Mouse (Mus musculus) ZHBTc4 (cell line): ENCODE data around the gene Rasip1.

Source experiments
- DNase-seq: peaks from one replicate; pipeline ENCODE4 v3.0.0-alpha.2; 2011; ENCODE audit warnings: low read depth, low spot score

The Rasip1 gene

GRCm38 (mm10) chr7:45624718-45625117, 2.6 kb upstream of the Rasip1 start:
- no peak for DNase-seq

GRCm38 (mm10) chr7:45625481-45625880, 1.8 kb upstream of the Rasip1 start:
- no peak for DNase-seq

DNA sequence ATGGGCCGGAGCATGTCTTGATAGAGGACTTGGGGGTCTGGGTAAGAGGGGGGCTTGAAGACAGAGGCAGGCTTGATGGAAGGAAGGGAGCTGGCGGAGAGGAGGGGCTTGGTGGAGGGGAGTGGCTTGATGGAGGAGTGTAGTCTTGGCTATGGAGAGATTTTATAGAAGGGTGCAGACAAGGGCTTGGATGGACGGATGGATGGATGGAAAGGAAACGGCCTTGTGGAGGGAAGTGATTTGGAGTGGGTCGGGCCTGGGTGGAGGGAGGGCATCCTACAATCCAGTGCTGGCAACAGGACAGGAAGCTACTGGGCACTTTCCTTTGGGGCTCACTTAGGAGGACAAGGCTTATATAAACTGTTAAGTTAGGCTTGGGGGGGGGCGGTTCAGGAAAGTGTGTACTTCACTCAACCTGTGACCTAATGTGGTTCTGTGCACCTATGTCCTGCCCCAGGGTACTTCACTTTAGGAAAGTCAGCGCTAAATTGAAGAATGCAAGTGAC, 664 bp upstream of the Rasip1 start:
- DNase-seq = no peak

DNA sequence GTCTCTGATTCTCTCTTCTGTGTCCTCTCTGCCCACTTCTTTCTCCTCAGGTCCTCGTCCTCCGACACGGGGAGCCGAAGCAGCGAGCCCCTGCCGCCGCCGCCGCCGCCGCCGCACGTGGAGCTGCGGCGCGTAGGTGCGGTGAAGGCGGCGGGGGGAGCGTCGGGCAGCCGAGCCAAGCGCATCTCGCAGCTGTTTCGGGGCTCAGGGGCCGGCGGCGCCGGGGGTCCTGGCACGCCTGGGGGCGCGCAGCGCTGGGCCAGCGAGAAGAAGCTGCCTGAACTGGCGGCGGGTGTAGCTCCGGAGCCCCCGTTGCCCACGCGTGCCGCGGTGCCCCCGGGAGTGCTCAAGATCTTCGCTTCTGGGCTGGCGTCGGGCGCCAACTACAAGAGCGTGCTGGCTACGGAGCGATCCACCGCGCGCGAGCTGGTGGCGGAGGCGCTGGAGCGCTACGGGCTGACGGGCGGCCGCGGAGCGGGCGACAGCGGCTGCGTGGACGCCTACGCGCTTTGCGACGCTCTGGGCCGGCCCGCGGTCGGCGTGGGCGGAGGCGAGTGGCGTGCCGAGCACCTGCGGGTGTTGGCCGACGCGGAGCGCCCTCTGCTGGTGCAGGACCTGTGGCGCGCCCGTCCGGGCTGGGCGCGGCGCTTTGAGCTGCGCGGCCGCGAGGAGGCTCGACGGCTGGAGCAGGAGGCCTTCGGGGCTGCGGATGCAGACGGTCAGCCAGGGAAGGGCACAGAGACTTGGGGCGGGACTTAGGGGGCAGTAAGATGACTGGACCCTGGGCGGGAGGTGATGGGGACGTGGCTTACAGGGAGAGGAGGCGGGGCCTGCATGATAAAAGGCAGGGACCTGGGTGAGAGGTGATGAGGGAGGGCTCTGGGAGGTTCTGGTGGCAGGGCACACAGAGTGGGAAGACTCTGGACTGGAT, 1.3 kb downstream of the Rasip1 start:
- DNase-seq = peak; percentile 96

DNA sequence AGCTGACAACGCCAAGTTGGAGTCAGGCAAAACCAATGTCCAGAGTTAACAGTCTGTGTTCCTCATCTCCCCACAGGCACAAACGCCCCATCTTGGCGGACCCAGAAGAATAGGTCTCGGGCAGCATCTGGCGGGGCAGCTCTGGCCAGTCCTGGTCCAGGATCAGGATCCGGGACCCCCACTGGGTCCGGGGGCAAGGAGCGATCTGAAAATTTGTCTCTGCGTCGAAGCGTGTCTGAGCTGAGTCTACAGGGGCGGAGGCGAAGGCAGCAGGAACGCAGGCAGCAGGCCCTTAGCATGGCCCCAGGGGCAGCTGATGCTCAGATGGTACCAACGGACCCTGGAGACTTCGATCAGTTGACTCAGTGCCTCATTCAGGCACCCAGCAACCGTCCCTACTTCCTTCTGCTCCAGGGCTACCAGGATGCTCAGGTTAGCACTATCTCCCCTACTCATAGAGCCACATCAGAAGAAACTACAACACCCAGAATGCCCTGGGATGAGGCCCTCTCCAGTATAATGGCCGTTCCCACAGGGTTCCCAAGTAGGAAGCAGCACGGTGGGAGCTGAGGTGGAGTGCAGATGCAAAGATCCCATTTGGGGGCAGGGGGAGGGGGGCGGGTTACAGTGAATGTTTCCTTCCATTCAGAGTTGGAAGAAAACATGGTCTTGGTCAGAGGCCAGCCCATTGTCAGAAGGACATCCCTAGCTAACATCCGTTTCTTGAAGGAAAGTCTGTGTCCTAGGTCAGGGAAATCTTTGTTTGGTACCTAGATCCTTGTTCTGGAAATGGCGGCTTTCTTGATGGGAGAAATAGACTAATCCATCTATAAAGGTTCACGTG, 3.0 kb downstream of the Rasip1 start:
- DNase-seq = peak; percentile 75

- DNase-seq = peak; percentile 65
Measured at GRCm38 (mm10) chr7:45632499-45632898, 5.2 kb downstream of the Rasip1 start.

DNA sequence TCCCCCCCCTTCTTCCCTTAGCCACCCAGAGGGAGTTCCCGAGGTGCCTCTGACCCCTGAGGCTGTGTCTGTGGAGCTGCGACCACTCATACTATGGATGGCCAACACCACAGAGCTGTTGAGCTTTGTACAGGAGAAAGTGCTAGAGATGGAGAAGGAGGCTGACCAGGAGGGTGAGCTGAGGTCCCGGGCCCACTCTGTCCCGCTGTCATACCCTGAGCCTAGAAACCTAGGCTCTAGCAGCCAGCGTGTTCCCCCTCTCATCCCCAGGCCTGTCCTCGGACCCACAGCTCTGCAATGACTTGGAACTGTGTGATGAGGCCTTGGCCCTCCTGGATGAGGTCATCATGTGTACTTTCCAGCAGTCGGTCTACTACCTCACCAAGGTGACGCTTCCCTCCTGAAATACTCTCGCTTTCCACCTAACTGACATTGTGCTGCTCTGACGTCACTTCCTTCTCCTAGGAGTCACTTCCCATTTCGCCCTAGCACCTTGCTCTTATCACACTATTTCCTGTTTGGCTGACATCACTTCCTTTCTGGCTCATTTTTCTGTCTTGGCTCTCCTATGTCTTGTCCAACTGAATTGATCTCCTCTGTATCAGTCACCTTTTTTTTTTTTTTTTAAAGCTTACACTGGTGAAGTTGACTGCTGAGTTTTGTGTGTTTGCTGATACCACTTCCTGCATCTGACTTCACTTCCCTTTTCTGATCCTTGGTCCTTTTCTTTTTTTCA, 7.8 kb downstream of the Rasip1 start:
- no peak for DNase-seq

DNA sequence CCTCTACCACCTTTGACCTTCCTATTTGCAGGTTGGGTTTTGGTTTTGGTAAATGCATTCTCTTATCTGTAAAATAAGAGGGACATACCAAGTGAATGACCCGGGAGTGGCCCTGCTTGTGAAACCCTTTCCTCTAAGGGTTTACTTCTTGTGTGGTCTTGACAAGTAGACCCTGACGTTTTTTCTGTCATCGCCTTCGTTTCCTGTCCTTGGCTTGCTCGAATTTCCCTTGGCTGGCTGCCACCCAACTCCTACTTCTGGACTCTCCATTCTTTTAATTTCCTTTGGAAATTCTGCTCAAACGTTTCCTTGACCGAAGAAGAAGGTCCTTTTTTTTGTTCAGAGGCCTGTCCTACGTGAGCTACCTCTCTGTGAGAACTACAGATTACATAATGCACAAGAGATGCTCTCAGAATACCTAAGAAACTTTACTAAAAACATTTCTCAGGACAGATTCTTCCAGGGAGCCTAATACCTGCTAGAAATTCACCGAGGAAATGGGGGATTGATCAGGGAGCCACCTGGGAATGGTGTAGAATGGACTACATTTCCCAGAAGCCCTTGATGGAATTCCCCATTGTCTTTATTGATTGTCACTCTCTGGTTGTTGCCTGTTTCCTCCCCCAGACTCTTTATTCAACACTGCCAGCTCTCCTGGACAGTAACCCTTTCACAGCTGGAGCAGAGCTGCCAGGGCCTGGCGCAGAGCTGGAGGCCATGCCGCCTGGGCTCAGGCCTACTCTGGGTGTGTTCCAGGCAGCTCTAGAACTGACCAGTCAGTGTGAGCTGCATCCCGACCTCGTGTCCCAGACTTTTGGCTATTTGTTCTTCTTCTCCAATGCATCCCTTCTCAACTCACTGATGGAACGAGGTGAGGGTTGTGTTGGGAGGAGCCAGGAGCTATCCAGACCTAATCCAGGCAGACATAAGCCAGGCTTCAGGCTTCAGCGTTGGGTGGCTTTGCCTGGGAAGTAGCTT, 8.7 kb downstream of the Rasip1 start:
- peak; percentile 41 for DNase-seq

DNA sequence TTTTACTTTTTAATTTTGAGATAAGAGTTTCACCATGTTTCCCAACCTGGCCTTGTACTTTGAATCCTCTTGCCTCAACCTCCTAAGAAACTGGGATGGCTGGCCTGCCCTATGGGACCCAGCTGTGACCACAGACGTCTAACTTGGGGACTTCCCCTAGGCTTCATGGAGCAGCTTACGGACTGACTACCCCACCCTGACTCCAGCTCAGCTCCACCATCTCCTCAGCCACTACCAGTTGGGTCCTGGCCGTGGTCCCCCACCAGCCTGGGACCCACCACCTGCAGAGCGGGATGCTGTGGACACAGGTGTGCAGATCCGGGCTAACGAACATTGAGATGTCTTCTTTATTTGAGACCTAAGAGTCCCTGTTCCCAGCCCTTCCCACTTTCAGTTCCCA, 10.4 kb downstream of the Rasip1 start:
- DNase-seq = no peak

GRCm38 (mm10) chr7:45638623-45639401, 11.5 kb downstream of the Rasip1 start:
- DNase-seq = peak; percentile 98

DNA sequence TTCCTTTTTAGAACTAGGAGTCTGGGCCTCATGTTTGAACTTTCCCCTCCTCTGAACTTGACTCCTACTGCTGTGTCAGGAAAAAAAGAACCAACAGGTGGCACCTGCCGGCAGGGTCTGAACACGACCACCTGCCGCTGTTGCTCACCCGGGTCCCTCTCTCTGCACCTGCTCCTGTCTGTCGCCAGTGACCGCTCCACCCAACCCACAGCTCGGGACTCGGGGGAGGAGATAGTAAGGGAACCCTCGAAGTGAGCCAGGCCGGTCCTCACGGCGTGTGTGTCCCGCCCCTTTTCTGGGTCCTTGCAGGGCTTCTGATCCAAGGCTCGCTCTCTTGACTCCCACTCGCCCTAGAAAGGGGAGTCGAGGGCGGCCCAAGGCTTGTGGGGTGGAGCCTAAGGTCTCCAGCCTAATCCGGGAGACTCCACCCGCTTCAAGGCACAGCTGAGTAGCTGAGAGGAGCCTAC, 12.3 kb downstream of the Rasip1 start, which contains the start of gene Mamstr:
Gene Mamstr, plus strand, starts transcription at position 417 of the 467 bp plus-strand sequence.
- DNase-seq = peak; percentile 76

DNA sequence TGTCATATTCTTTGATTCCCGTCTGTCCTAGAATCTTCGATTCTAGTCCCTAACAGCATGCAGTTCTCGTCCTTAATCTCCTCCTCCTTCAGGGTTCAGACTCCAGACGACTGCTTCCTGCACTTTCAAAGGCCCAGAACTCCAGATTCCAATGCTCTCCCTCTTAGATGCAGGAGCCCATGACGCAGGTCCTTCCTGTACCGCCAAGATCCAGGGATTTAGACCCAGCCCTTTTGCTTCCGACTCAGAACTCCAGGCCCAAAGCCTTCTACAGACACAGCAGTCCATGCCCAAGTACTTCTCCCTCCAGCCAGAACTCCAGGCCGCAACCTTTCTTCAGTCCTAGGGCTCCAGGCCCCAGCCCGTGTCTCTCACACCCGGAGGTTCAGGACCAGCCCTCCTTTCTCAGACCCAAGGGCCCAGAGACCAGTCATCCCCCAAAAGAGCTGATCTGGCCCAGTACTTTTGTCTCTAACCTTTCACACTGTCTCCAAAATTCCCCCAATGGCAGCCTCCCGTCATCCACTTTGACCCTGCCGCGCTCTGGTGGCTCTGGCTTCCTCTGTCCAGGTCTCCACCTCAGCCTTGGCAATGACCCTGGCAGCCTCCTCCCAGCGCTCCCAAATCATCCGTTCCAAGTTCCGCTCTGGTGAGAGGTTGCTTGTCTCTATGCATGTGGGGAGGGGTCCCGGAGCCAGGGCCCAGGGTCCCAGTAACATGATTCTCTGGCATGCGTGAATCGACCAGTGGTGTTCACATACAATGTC, 13.1 kb downstream of the Rasip1 start:
- no peak for DNase-seq

GRCm38 (mm10) chr7:45641391-45642040, 14.2 kb downstream of the Rasip1 start:
- DNase-seq = no peak

GRCm38 (mm10) chr7:45642083-45642482, 14.8 kb downstream of the Rasip1 start:
- DNase-seq = no peak

DNA sequence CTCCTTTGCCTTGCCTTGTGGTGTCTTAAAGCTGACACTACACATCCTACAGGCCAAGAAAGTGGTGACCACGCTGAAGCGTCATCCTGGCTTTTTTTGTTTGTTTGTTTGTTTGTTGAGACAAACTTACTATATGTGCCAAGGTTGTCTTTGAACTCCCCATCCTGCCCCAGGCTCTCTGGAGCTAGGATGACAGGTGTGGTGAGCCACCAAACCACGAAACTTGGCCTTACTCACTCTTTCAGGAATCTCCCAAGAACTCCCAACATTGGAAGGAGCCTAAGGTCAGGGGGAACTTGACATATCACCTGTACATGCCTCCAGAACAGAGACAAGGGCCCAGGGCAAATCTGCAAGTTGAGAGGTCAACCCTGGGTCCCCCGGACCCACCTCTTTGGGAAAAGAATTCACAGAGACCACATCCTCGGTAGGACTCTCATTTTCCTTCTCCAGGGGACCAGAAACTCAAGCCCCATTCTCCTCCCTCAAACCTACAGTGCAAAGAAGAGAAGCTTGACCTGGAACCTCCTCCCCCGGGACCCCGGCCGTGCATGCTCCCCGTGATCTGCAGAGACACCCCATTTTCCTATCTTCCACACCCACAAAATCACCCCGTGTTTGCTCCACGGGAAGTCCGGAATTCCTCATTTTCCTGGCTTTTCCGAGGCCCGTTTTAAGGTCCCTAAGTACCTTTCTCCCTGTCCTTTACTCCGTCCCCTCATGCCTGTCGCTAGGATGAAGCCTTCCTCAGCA, 15.4 kb downstream of the Rasip1 start:
- DNase-seq = no peak

DNA sequence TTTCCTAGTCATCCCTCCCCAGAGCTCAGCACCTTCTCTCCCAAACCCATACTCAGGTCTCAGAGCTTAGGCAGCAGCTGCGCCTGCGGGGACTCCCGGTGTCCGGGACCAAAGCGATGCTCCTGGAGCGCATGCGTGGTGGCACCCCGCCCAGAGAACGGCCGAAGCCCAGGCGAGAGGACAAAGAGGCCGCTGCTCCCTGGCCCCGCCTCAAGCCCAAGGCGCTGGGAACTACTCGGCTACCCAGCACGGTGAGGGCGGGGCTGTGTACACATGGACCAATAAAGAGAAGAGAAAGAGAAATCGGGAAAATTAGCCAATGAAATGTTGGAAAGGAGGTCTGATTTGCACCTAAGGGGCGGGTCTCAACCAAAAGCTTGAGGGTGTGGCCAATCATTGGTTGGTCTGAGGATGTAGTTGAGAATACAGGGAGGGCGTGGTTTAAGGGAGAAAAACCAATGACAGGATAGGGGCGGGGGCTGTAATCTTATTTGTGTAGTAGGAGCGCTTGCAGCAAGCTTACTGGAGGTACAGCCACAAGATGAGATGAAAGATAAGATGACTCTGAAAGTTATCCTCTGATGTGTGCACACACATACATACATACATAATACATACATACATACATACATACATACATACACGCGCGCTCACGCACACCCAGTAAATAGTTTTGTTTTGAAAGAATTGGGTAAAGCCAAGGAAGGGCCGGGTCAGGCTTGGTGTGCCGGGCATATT, 16.3 kb downstream of the Rasip1 start:
- peak; percentile 99 for DNase-seq

GRCm38 (mm10) chr7:45644183-45644582, 16.9 kb downstream of the Rasip1 start:
- DNase-seq = peak; percentile 69
